Mouse (Mus musculus) heart, adult 2 months (tissue): ENCODE results near the gene Pth.

ENCODE experiments used
- CTCF ChIP-seq: fragments of 200-600 bp; IDR thresholded peaks from 2 replicates; pipeline ENCODE4 v1.8.1; 2022; ENCODE audit warnings: antibody characterized with exemption, mild to moderate bottlenecking, moderate library complexity
- POLR2A ChIP-seq: fragments of 200-500 bp; IDR thresholded peaks from 2 replicates; pipeline ENCODE4 v1.6.1; 2011; ENCODE audit warnings: mild to moderate bottlenecking, low read depth, low read length, control low read depth; ENCODE audit not compliant: insufficient read depth

- TF ChIP-seq CTCF (no peak), POLR2A (no peak)
Observed at GRCm38 (mm10) chr7:113420771-113421170, 32.4 kb upstream of the Pth start.
